Comparison of ENCODE assay signal across 8 mouse cellular contexts in genomic region chr19:5489721-5490120, GRCm38 (mm10). TPM values are rescaled to one million over a fixed set of nuclear protein-coding genes. Genes with fewer than 3 reads are reported as not detected.
DNase-seq lines count a peak whose midpoint lies in the region; ATAC-seq and TF ChIP-seq lines count a peak whose summit lies in the region.
"Not testable (repeated sequence)": the region's sequence is repeated elsewhere in the genome, so short reads cannot be mapped to it uniquely, and the experiment has no call there.

No protein-coding gene starts in this region.

- H3K27me3 ChIP-seq in heart, embryonic 11.5 days (ENCODE audit: control insufficient read depth, insufficient read depth, low read length); hindbrain, postnatal 0 days (ENCODE audit: insufficient read depth, low read length); limb, embryonic 11.5 days (ENCODE audit: control insufficient read depth, insufficient read depth, low read length); lung, embryonic 15.5 days; myocyte (ENCODE audit: control insufficient read depth, insufficient read depth, insufficient read length); testis, adult 2 months (ENCODE audit: control insufficient read depth, insufficient read depth, low read length): not testable (repeated sequence)

- ATAC-seq in heart, embryonic 11.5 days (replicated peaks; ENCODE audit: insufficient number of reproducible peaks, low FRiP score, low TSS enrichment); hindbrain, postnatal 0 days; limb, embryonic 11.5 days (ENCODE audit: insufficient number of reproducible peaks, low FRiP score, low TSS enrichment, low read depth); lung, embryonic 15.5 days (ENCODE audit: borderline replicate concordance, extremely low read depth, low FRiP score, low TSS enrichment): not testable (repeated sequence)

- H3K9ac ChIP-seq in heart, embryonic 11.5 days (ENCODE audit: low read depth, low read length); hindbrain, postnatal 0 days (replicated peaks; ENCODE audit: low read length); limb, embryonic 11.5 days (ENCODE audit: low read length): not testable (repeated sequence)
- 0 out of 2 replicates have a peak overlapping the region, but pooled peaks have one; percentile 10 for H3K9ac ChIP-seq in lung, embryonic 15.5 days

- H3K4me3 ChIP-seq in embryonic fibroblast, embryonic 13.5 days (ENCODE audit: insufficient read depth, low read length), result not testable (repeated sequence)
- H3K4me3 ChIP-seq in heart, embryonic 11.5 days (ENCODE audit: low read depth, low read length), result peak overlapping the region; percentile 90
- H3K4me3 ChIP-seq in hindbrain, postnatal 0 days (ENCODE audit: low read length), result peak overlapping the region; percentile 94
- peak overlapping the region; percentile 100; the same call in 1 of the 2 replicates for H3K4me3 ChIP-seq in limb, embryonic 11.5 days (ENCODE audit: low read depth, low read length)
- peak overlapping the region; percentile 88 for H3K4me3 ChIP-seq in lung, embryonic 15.5 days
- peak overlapping the region; percentile 85 for H3K4me3 ChIP-seq in myocyte
- peak overlapping the region; percentile 67 for H3K4me3 ChIP-seq in testis, adult 2 months (ENCODE audit: control insufficient read depth, low read depth, low read length)

- H3K36me3 ChIP-seq in heart, embryonic 11.5 days (ENCODE audit: control insufficient read depth, insufficient read depth, low read length), result peaks cover 23% of the 10 kb centered on the region
- peaks cover 32% of the 10 kb centered on the region for H3K36me3 ChIP-seq in hindbrain, postnatal 0 days (ENCODE audit: insufficient read depth, low read length)
- peaks cover 21% of the 10 kb centered on the region for H3K36me3 ChIP-seq in limb, embryonic 11.5 days (ENCODE audit: control insufficient read depth, insufficient read depth, low read length)
- peaks cover 31% of the 10 kb centered on the region for H3K36me3 ChIP-seq in lung, embryonic 15.5 days
- peaks cover 35% of the 10 kb centered on the region for H3K36me3 ChIP-seq in myocyte (ENCODE audit: control insufficient read depth, insufficient read depth)
- H3K36me3 ChIP-seq in testis, adult 2 months (ENCODE audit: control insufficient read depth, insufficient read depth, low read length), result not testable (repeated sequence)

- not testable (repeated sequence) for H3K9me3 ChIP-seq in heart, embryonic 11.5 days (replicated peaks; ENCODE audit: control insufficient read depth, low read length); hindbrain, postnatal 0 days (ENCODE audit: low read length); limb, embryonic 11.5 days (ENCODE audit: control insufficient read depth, low read length); lung, embryonic 15.5 days

- peak overlapping the region; percentile 87 for H3K27ac ChIP-seq in embryonic fibroblast, embryonic 13.5 days (ENCODE audit: insufficient read depth, low read length)
- H3K27ac ChIP-seq in heart, embryonic 11.5 days (ENCODE audit: low read depth, low read length), result peak overlapping the region; percentile 100
- peak overlapping the region; percentile 99 for H3K27ac ChIP-seq in hindbrain, postnatal 0 days
- H3K27ac ChIP-seq in limb, embryonic 11.5 days (replicated peaks; ENCODE audit: low read depth, low read length), result peak overlapping the region; percentile 97; the same call in 1 of the 2 replicates
- H3K27ac ChIP-seq in lung, embryonic 15.5 days, result peak overlapping the region; percentile 98
- peak overlapping the region; percentile 96 for H3K27ac ChIP-seq in testis, adult 2 months (ENCODE audit: control insufficient read depth, insufficient read depth, low read depth, low read length)

- H3K79me2 ChIP-seq in myocyte (ENCODE audit: control insufficient read depth, insufficient read depth), result peaks cover 46% of the 10 kb centered on the region

- peak; percentile 2 for DNase-seq in adrenal gland, postnatal 14 days
- DNase-seq in hindbrain, postnatal 0 days (ENCODE audit: low spot score), result peak; percentile 8
- DNase-seq in limb, embryonic 11.5 days (ENCODE audit: low spot score), result not testable (repeated sequence)

- peak overlapping the region; percentile 82 for H3K4me2 ChIP-seq in heart, embryonic 11.5 days
- H3K4me2 ChIP-seq in hindbrain, postnatal 0 days (ENCODE audit: low read depth, low read length), result peak overlapping the region; percentile 70
- H3K4me2 ChIP-seq in limb, embryonic 11.5 days (ENCODE audit: low read depth, severe bottlenecking), result peak overlapping the region; percentile 20; the same call in 1 of the 2 replicates
- peak overlapping the region; percentile 88 for H3K4me2 ChIP-seq in lung, embryonic 15.5 days
- peak overlapping the region; percentile 98 for H3K4me2 ChIP-seq in myocyte (ENCODE audit: low read depth)

- H3ac ChIP-seq in myocyte (ENCODE audit: control insufficient read depth, insufficient read length), result not testable (repeated sequence)

- not testable (repeated sequence) for TF ChIP-seq CTCF in embryonic fibroblast, embryonic 13.5 days (IDR thresholded peaks at IDR 0.05; ENCODE audit: borderline replicate concordance, insufficient read depth, low read length); hindbrain, postnatal 0 days (IDR thresholded peaks at IDR 0.05; ENCODE audit: low read depth); testis, adult 2 months (IDR thresholded peaks at IDR 0.05; ENCODE audit: control insufficient read depth, insufficient read depth, insufficient replicate concordance, low read depth, low read length)

- WGBS in heart, embryonic 11.5 days (ENCODE audit: insufficient replicate concordance), result 47% methylated on average over 10 of the region's 10 CpGs
- WGBS in hindbrain, postnatal 0 days, result 50% methylated on average over 10 of the region's 10 CpGs
- 57% methylated on average over 10 of the region's 10 CpGs for WGBS in limb, embryonic 11.5 days
- 35% methylated on average over 10 of the region's 10 CpGs for WGBS in lung, embryonic 15.5 days

- TF ChIP-seq POLR2A in embryonic fibroblast, embryonic 13.5 days (IDR thresholded peaks at IDR 0.05; ENCODE audit: low read depth, low read length); myocyte (IDR thresholded peaks at IDR 0.05; ENCODE audit: insufficient read length, low read depth); testis, adult 2 months (IDR thresholded peaks at IDR 0.05; ENCODE audit: control insufficient read depth, low read depth, low read length): not testable (repeated sequence)

- H3K4me1 ChIP-seq in embryonic fibroblast, embryonic 13.5 days (ENCODE audit: control insufficient read depth, insufficient read depth, low read length); hindbrain, postnatal 0 days (ENCODE audit: insufficient read depth, low read length); limb, embryonic 11.5 days (ENCODE audit: control insufficient read depth, insufficient read depth, low read length); testis, adult 2 months (ENCODE audit: control insufficient read depth, insufficient read depth, low read length): not testable (repeated sequence)
- H3K4me1 ChIP-seq in heart, embryonic 11.5 days (ENCODE audit: control insufficient read depth, insufficient read depth, low read length), result peaks cover 19% of the 10 kb centered on the region
- H3K4me1 ChIP-seq in lung, embryonic 15.5 days, result peaks cover 56% of the 10 kb centered on the region

RNA-seq across cellular contexts. Expression of gene Cfl1, which starts 0.5 kb away (rescaled TPM):
- total RNA-seq in adrenal gland, postnatal 14 days (2021), result 640 and 706 TPM in 2 replicates
- 1,890 and 1,995 TPM in 2 replicates for polyA plus RNA-seq in embryonic fibroblast, embryonic 13.5 days (2011; ENCODE audit: insufficient read length, low read depth, missing spikeins)
- 2,455 and 2,528 TPM in 2 replicates for polyA plus RNA-seq in heart, embryonic 11.5 days (2014; fragmentation: Nextera tagmentation; extraction: Ambion mirVana)
- 1,468 and 1,477 TPM in 2 replicates for total RNA-seq in hindbrain, postnatal 0 days (2014; rRNA removed)
- 3,076 and 3,214 TPM in 2 replicates for polyA plus RNA-seq in hindbrain, postnatal 0 days (2015; fragmentation: Nextera tagmentation; extraction: Ambion mirVana)
- 3,315 and 3,495 TPM in 2 replicates for polyA plus RNA-seq in limb, embryonic 11.5 days (2014; fragmentation: Nextera tagmentation; extraction: Ambion mirVana)
- 2,855 and 2,978 TPM in 2 replicates for polyA plus RNA-seq in lung, embryonic 15.5 days (2015; fragmentation: Nextera tagmentation; extraction: Ambion mirVana)
- polyA plus RNA-seq in myocyte (2012; fragmentation: generic; extraction: Trizol), result 948 TPM
- polyA plus RNA-seq in testis, adult 2 months (2012; rRNA removed), result 225 and 243 TPM in 2 replicates

RNA-seq across cellular contexts. Expression of gene Mus81, which starts 1.5 kb away (rescaled TPM):
- 22.3 and 28.6 TPM in 2 replicates for total RNA-seq in adrenal gland, postnatal 14 days (2021)
- polyA plus RNA-seq in embryonic fibroblast, embryonic 13.5 days (2011; ENCODE audit: insufficient read length, low read depth, missing spikeins), result 21.8 and 27.1 TPM in 2 replicates
- polyA plus RNA-seq in heart, embryonic 11.5 days (2014; fragmentation: Nextera tagmentation; extraction: Ambion mirVana), result 32.2 and 40.0 TPM in 2 replicates
- total RNA-seq in hindbrain, postnatal 0 days (2014; rRNA removed), result 56.8 and 58.8 TPM in 2 replicates
- polyA plus RNA-seq in hindbrain, postnatal 0 days (2015; fragmentation: Nextera tagmentation; extraction: Ambion mirVana), result 27.4 and 27.7 TPM in 2 replicates
- 37.0 and 39.7 TPM in 2 replicates for polyA plus RNA-seq in limb, embryonic 11.5 days (2014; fragmentation: Nextera tagmentation; extraction: Ambion mirVana)
- polyA plus RNA-seq in lung, embryonic 15.5 days (2015; fragmentation: Nextera tagmentation; extraction: Ambion mirVana), result 40.2 and 43.9 TPM in 2 replicates
- polyA plus RNA-seq in myocyte (2012; fragmentation: generic; extraction: Trizol), result 66.4 TPM
- 55.3 and 69.7 TPM in 2 replicates for polyA plus RNA-seq in testis, adult 2 months (2012; rRNA removed)

RNA-seq across cellular contexts. Expression of gene 1700020D05Rik, which starts 13.9 kb away (rescaled TPM):
- 1.0 and 2.2 TPM in 2 replicates for total RNA-seq in adrenal gland, postnatal 14 days (2021)
- 0.97 and 1.4 TPM in 2 replicates for polyA plus RNA-seq in embryonic fibroblast, embryonic 13.5 days (2011; ENCODE audit: insufficient read length, low read depth, missing spikeins)
- polyA plus RNA-seq in heart, embryonic 11.5 days (2014; fragmentation: Nextera tagmentation; extraction: Ambion mirVana), result not detected in 2 replicates
- 3.8 and 4.8 TPM in 2 replicates for total RNA-seq in hindbrain, postnatal 0 days (2014; rRNA removed)
- polyA plus RNA-seq in hindbrain, postnatal 0 days (2015; fragmentation: Nextera tagmentation; extraction: Ambion mirVana), result not detected in 2 replicates
- polyA plus RNA-seq in limb, embryonic 11.5 days (2014; fragmentation: Nextera tagmentation; extraction: Ambion mirVana), result 0.35 TPM in 1 of 2 replicates, not detected in the other
- 0.20 TPM in 1 of 2 replicates, not detected in the other for polyA plus RNA-seq in lung, embryonic 15.5 days (2015; fragmentation: Nextera tagmentation; extraction: Ambion mirVana)
- polyA plus RNA-seq in myocyte (2012; fragmentation: generic; extraction: Trizol), result 0.17 TPM
- polyA plus RNA-seq in testis, adult 2 months (2012; rRNA removed), result 289 and 311 TPM in 2 replicates

RNA-seq across cellular contexts. Expression of gene Efemp2, which starts 16.0 kb away (rescaled TPM):
- 42.5 and 45.9 TPM in 2 replicates for total RNA-seq in adrenal gland, postnatal 14 days (2021)
- 368 and 420 TPM in 2 replicates for polyA plus RNA-seq in embryonic fibroblast, embryonic 13.5 days (2011; ENCODE audit: insufficient read length, low read depth, missing spikeins)
- polyA plus RNA-seq in heart, embryonic 11.5 days (2014; fragmentation: Nextera tagmentation; extraction: Ambion mirVana), result 72.2 and 72.5 TPM in 2 replicates
- total RNA-seq in hindbrain, postnatal 0 days (2014; rRNA removed), result 46.3 and 49.3 TPM in 2 replicates
- polyA plus RNA-seq in hindbrain, postnatal 0 days (2015; fragmentation: Nextera tagmentation; extraction: Ambion mirVana), result 36.5 and 41.7 TPM in 2 replicates
- 100 and 105 TPM in 2 replicates for polyA plus RNA-seq in limb, embryonic 11.5 days (2014; fragmentation: Nextera tagmentation; extraction: Ambion mirVana)
- polyA plus RNA-seq in lung, embryonic 15.5 days (2015; fragmentation: Nextera tagmentation; extraction: Ambion mirVana), result 198 and 208 TPM in 2 replicates
- 81.3 TPM for polyA plus RNA-seq in myocyte (2012; fragmentation: generic; extraction: Trizol)
- 17.3 and 17.6 TPM in 2 replicates for polyA plus RNA-seq in testis, adult 2 months (2012; rRNA removed)

RNA-seq across cellular contexts. Expression of gene Snx32, which starts 20.6 kb away (rescaled TPM):
- 10.4 and 11.8 TPM in 2 replicates for total RNA-seq in adrenal gland, postnatal 14 days (2021)
- 8.7 and 18.4 TPM in 2 replicates for polyA plus RNA-seq in embryonic fibroblast, embryonic 13.5 days (2011; ENCODE audit: insufficient read length, low read depth, missing spikeins)
- polyA plus RNA-seq in heart, embryonic 11.5 days (2014; fragmentation: Nextera tagmentation; extraction: Ambion mirVana), result 14.0 and 16.7 TPM in 2 replicates
- total RNA-seq in hindbrain, postnatal 0 days (2014; rRNA removed), result 78.0 and 79.0 TPM in 2 replicates
- polyA plus RNA-seq in hindbrain, postnatal 0 days (2015; fragmentation: Nextera tagmentation; extraction: Ambion mirVana), result 75.0 and 79.6 TPM in 2 replicates
- 8.6 and 9.0 TPM in 2 replicates for polyA plus RNA-seq in limb, embryonic 11.5 days (2014; fragmentation: Nextera tagmentation; extraction: Ambion mirVana)
- 5.8 and 7.4 TPM in 2 replicates for polyA plus RNA-seq in lung, embryonic 15.5 days (2015; fragmentation: Nextera tagmentation; extraction: Ambion mirVana)
- 7.8 TPM for polyA plus RNA-seq in myocyte (2012; fragmentation: generic; extraction: Trizol)
- polyA plus RNA-seq in testis, adult 2 months (2012; rRNA removed), result 11.0 and 12.7 TPM in 2 replicates

Comparison
In these comparisons a context has a peak if more than half of its experiments do, and no peak if none do; other contexts are left out.
1. H3K4me2 ChIP-seq: peak in every context shown above with its lines; median percentile 98 in myocyte; 88 in lung, embryonic 15.5 days; 82 in heart, embryonic 11.5 days; 70 in hindbrain, postnatal 0 days; 20 in limb, embryonic 11.5 days.
2. RNA of gene 1700020D05Rik, which starts 13.9 kb away (polyA plus RNA-seq): 289 to 311 TPM in testis, adult 2 months; 0.97 to 1.4 TPM in embryonic fibroblast, embryonic 13.5 days, 0.35 TPM in limb, embryonic 11.5 days, 0.20 TPM in lung, embryonic 15.5 days, 0.17 TPM in myocyte (single experiment), not detected in heart, embryonic 11.5 days and not detected in hindbrain, postnatal 0 days; every median in the first group is over 100 times any median in the second.
3. Peak in every context shown above with its lines, with median percentiles within 50 percentile points of each other: H3K27ac ChIP-seq.